Mouse (Mus musculus) stomach, postnatal 0 days (tissue): Measurements from ENCODE around the gene Piga.

Experiments
- CTCF ChIP-seq: IDR thresholded peaks from 2 replicates; pipeline ENCODE4 v1.5.1; 2016; ENCODE audit warnings: antibody characterized with exemption, low read depth, mild to moderate bottlenecking, moderate library complexity
- EP300 ChIP-seq: optimal IDR thresholded peaks from 2 replicates; pipeline ENCODE3; 2016; ENCODE audit warnings: antibody characterized with exemption

GRCm38 (mm10) chrX:164416803-164417202 is 2.8 kb upstream of the Piga start:
- TF ChIP-seq EP300 (no peak), CTCF (no peak)
